Mouse (Mus musculus) liver, postnatal 0 days (tissue): ENCODE results near the gene Rubcn. TPM values are rescaled to one million over a fixed set of nuclear protein-coding genes. Genes with fewer than 3 reads are reported as not detected.
A peak's percentile ranks its signal among the peaks of the same experiment; 100 is the strongest.
"Not testable (repeated sequence)": the region's sequence is repeated elsewhere in the genome, so short reads cannot be mapped to it uniquely, and the experiment has no call there.

Experiments
- ATAC-seq: fragments of 200-750 bp; cut with Nextera tagmentation; 2 replicates; pipeline ENCODE4 v1.8.0; 2017; ENCODE audit warnings: mild to moderate bottlenecking, moderate library complexity
- DNase-seq: peaks from one replicate; pipeline ENCODE4 v3.0.0-alpha.2; 2016
- H3K27ac ChIP-seq: fragments of 300-500 bp; sonication (generic); 2 replicates; pipeline ENCODE4 v1.5.1; 2014; ENCODE audit warnings: antibody characterized with exemption, moderate library complexity, mild to moderate bottlenecking, low read depth
- H3K27me3 ChIP-seq: fragments of 300-500 bp; sonication (generic); 2 replicates; pipeline ENCODE4 v1.6.1; 2014; ENCODE audit warnings: low read length, control low read depth, mixed read lengths; ENCODE audit not compliant: insufficient read depth
- H3K36me3 ChIP-seq: fragments of 300-500 bp; sonication (generic); replicated peaks from 2 replicates; pipeline ENCODE4 v1.6.1; 2014; ENCODE audit warnings: mild to moderate bottlenecking, control low read depth, low read length, moderate library complexity, mixed read lengths; ENCODE audit not compliant: insufficient read depth
- H3K4me1 ChIP-seq: fragments of 300-500 bp; sonication (generic); 2 replicates; pipeline ENCODE4 v1.6.1; 2014; ENCODE audit warnings: antibody characterized with exemption, mild to moderate bottlenecking, control low read depth; ENCODE audit not compliant: insufficient read depth
- H3K4me2 ChIP-seq: fragments of 300-500 bp; sonication (generic); 2 replicates; pipeline ENCODE4 v1.6.1; 2014; ENCODE audit warnings: low read depth, mild to moderate bottlenecking, low read length, moderate library complexity, mixed read lengths
- H3K4me3 ChIP-seq: fragments of 300-500 bp; sonication (generic); 2 replicates; pipeline ENCODE4 v1.5.1; 2014; ENCODE audit warnings: low read depth, low read length
- H3K9ac ChIP-seq: fragments of 300-500 bp; sonication (generic); replicated peaks from 2 replicates; pipeline ENCODE4 v1.6.1; 2014; ENCODE audit warnings: mild to moderate bottlenecking, moderate library complexity
- H3K9me3 ChIP-seq: fragments of 300-500 bp; sonication (generic); 2 replicates; pipeline ENCODE4 v1.6.1; 2016; ENCODE audit warnings: mild to moderate bottlenecking, control low read depth, low read length, mixed read lengths
- CTCF ChIP-seq: sonication (generic); IDR thresholded peaks from 2 replicates; pipeline ENCODE4 v1.5.1; 2016; ENCODE audit warnings: antibody characterized with exemption, low read depth
- EP300 ChIP-seq: IDR thresholded peaks from 2 replicates; pipeline ENCODE4 v1.6.1; 2016; ENCODE audit warnings: antibody characterized with exemption, low read depth, mild to moderate bottlenecking
- WGBS: fragments of 180-500 bp; shearing (Covaris S2); extraction: QIAGEN DNeasy Blood & Tissue Kit; methylation state at CpG from one replicate; pipeline ENCODE4 v1.1.7; 2014; ENCODE audit not compliant: insufficient replicate concordance; 5-methylcytosine and 5-hydroxymethylcytosine counted together
- polyA plus RNA-seq: library from polyadenylated mRNA; unstranded; fragments of >200 nt; fragmentation: Nextera tagmentation; extraction: Ambion mirVana; gene quantifications from 2 replicates; pipeline ENCODE4 v1.2.1, GENCODE M21; 2015

The Rubcn gene
- polyA plus RNA-seq, 1 experiment from 2014 or later = 4.3 TPM

DNA sequence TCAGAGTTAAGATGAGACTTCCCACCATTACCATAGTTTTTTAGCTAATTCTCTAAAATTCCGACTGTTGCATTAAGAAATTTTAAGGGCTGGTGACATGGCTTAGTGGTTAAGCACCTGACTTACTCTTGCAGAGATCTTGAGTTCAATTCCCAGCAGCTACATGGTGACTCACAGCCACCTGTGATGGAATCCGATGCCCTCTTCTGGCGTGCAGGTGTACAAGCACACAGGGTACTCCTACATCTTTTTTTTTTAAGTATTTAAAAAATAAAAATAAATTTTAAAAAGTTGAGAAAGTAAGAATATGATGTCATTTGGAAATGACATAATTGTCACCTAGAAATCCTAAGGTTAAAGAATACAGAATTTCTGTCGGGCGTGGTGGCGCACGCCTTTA is 10.4 kb upstream of the Rubcn start:
- H3K27me3 ChIP-seq = no peaks in the 10 kb centered on the region
- no peaks in the 10 kb centered on the region for H3K4me1 ChIP-seq
- H3K4me2 ChIP-seq = no peak overlapping the region
- H3K9ac ChIP-seq = no peak overlapping the region
- H3K9me3 ChIP-seq = no peaks in the 10 kb centered on the region
- ATAC-seq = no peak
- no peak for TF ChIP-seq EP300
- peak; percentile 41; the same call in 1 of the 2 replicates for TF ChIP-seq CTCF
- no peak for DNase-seq
- no peak overlapping the region for H3K4me3 ChIP-seq
- peaks cover 21% of the 10 kb centered on the region for H3K36me3 ChIP-seq
- H3K27ac ChIP-seq = no peak overlapping the region
- 84% methylated on average over 7 of the region's 7 CpGs for WGBS

DNA sequence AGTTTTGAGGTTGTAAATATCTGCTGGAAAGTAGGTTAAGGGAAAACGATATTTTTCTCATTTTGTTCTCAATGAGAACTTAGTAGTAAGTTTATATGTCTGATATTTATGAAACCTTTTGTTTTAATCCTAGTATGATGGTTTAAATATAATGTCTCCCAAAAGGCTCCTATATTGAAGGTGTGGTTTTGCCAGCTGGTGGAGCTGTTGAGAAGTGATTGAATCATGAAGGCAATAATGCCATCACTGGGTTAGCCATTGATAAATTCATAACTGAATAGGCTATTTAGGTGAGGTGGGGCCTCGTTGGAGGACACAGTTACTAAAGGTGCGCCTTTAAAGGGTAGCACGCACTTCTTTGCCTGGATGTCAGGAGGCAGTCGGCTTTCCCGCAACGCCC is 4.0 kb upstream of the Rubcn start:
- WGBS = 82% methylated on average over 7 of the region's 7 CpGs

DNA sequence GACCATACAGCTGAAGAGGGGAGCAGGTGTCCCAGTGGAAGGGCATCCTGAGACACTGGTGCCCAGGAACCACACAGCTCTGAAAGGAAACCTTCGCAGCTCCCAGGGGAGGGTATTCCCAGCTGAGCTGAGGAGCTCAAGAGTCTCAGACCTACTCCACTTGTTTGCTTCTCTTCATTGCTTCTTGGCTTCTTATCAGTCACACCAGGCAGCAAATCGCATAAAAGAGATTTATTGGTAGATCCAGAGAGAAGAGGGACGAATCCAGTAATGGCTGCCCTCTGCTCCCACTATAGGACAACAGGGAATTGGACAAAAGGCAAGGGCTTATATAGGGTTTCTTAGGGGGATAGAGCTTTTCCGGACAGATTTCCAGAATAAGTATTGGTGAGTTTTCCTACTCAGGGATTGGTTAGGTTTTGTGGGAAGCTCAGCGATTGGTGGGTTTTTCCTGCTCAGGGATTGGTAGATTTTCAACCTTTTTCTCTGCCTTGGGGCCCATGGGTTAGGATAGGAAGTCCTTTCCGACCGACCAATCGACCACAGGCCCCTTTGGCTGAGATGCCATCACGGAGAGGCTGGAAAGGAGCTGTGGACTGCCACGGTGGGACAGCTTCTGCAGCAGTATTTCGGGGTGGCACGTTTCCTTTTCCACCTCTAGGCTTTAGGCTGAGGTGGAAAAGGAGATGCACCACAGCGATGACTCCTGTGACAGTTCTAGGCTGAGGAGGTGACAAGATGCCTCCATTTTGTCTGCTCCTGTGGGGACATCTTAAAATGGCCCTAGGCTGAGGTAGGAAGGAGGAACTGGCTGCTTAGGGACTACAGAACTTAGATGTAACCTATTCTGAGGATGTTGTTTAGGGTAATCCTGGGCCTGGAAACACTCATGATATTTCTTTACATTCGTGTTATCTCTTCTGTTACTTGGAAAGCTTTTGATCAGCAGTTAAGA is 1.7 kb upstream of the Rubcn start:
- H3K27me3 ChIP-seq = no peaks in the 10 kb centered on the region
- peak overlapping the region; percentile 2; the same call in 1 of the 2 replicates for H3K4me3 ChIP-seq
- peak overlapping the region; percentile 18; the same call in 1 of the 2 replicates for H3K9ac ChIP-seq
- no peak overlapping the region for H3K27ac ChIP-seq
- H3K4me2 ChIP-seq = peak overlapping the region; percentile 92
- peaks cover under 1% of the 10 kb centered on the region; the same call in 1 of the 2 replicates for H3K36me3 ChIP-seq
- no peak for ATAC-seq
- H3K4me1 ChIP-seq = peaks cover 16% of the 10 kb centered on the region
- WGBS = 80% methylated on average over 14 of the region's 14 CpGs
- TF ChIP-seq EP300 (no peak), CTCF (no peak)
- no peak for DNase-seq
- H3K9me3 ChIP-seq = no peaks in the 10 kb centered on the region

More for the DNA sequence above, 4.0 kb upstream of the Rubcn start:
- no peak overlapping the region for H3K4me3 ChIP-seq
- no peaks in the 10 kb centered on the region for H3K9me3 ChIP-seq
- ATAC-seq = no peak
- H3K36me3 ChIP-seq = peaks cover 8% of the 10 kb centered on the region; the same call in 1 of the 2 replicates
- no peak for DNase-seq
- H3K27me3 ChIP-seq = no peaks in the 10 kb centered on the region
- H3K4me2 ChIP-seq = no peak overlapping the region
- TF ChIP-seq CTCF = peak; percentile 30; the same call in 1 of the 2 replicates
- no peak for TF ChIP-seq EP300
- peaks cover 13% of the 10 kb centered on the region for H3K4me1 ChIP-seq
- no peak overlapping the region for H3K27ac ChIP-seq
- no peak overlapping the region for H3K9ac ChIP-seq

DNA sequence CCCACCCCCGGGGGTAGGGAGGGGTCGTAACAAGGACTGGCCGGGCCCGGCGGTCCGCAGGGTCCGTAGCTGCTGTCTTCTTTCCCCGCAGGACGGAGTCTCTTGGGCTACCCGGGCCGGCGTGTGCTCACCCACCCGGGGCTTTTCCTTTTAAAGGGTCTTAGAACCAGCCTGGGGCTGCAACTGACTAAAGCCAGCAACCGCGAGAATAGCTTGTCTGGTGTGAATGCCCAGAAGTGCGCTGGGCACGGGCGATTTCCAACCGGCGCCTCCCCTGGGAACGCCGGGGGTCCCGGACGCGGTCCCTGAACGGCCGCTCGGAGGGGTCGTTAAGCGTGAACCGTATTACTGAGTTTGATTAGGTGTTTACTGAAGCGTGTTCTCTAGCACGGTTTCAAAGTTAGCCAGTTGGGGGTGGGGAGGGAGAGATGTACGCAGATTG is 612 bp upstream of the Rubcn start:
- peak overlapping the region; percentile 87 for H3K9ac ChIP-seq
- no peaks in the 10 kb centered on the region for H3K36me3 ChIP-seq
- WGBS = under 1% methylated on average over 32 of the region's 34 CpGs
- H3K27ac ChIP-seq = peak overlapping the region; percentile 86
- ATAC-seq (no peak), DNase-seq (peak; percentile 32)
- H3K27me3 ChIP-seq = no peaks in the 10 kb centered on the region
- TF ChIP-seq EP300 (no peak), CTCF (no peak)
- peak overlapping the region; percentile 92 for H3K4me2 ChIP-seq
- peak overlapping the region; percentile 75 for H3K4me3 ChIP-seq
- H3K4me1 ChIP-seq = peaks cover 16% of the 10 kb centered on the region
- H3K9me3 ChIP-seq = no peaks in the 10 kb centered on the region

DNA sequence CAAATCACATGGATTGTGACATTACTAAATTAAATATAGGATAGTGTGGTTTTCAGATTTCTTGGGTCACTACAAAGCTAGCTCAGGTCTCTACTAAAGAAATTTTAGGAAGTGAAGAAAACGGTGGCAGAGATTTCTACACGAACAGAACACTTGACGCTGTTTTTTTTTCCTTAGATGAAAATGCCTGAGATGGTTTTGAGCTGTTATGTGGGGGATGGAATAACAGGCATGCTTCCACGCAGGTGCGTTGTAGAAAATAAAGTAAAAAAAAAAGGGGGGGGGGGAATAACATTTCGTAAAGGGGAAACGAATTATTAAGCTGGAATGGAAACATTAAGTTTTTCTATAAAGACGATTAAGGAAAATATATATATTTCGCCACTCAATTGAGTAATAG is 735 bp downstream of the Rubcn start:
- H3K27me3 ChIP-seq = no peaks in the 10 kb centered on the region
- WGBS = 18% methylated on average over 9 of the region's 9 CpGs
- H3K27ac ChIP-seq = peak overlapping the region; percentile 86
- ATAC-seq = no peak
- H3K9me3 ChIP-seq = no peaks in the 10 kb centered on the region
- no peaks in the 10 kb centered on the region for H3K36me3 ChIP-seq
- H3K4me2 ChIP-seq = peak overlapping the region; percentile 92
- peak overlapping the region; percentile 75 for H3K4me3 ChIP-seq
- peaks cover 14% of the 10 kb centered on the region for H3K4me1 ChIP-seq
- peak overlapping the region; percentile 87; the same call in 1 of the 2 replicates for H3K9ac ChIP-seq
- TF ChIP-seq EP300 = no peak
- TF ChIP-seq CTCF = no peak
- no peak for DNase-seq

DNA sequence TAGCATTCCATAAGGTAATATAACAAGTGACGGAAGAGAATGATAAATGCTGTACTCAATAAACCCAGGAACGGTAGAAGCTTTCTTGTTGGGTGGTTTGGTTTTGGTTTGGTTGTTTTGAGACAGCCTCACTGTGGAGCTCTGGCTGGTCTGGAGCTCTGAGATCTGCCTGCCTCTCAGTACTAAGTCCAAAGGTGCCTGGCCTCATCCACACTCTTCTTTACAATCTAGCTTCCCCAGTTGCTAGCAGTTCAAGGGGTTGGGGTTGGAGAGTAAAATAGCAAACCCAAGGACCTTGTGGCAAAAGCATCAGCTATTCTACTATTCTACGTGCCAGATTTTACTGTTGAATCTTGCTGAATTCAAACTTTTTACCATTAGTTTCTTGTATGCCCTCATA is 1.7 kb downstream of the Rubcn start:
- no peak for ATAC-seq
- peak overlapping the region; percentile 30 for H3K4me2 ChIP-seq

DNA sequence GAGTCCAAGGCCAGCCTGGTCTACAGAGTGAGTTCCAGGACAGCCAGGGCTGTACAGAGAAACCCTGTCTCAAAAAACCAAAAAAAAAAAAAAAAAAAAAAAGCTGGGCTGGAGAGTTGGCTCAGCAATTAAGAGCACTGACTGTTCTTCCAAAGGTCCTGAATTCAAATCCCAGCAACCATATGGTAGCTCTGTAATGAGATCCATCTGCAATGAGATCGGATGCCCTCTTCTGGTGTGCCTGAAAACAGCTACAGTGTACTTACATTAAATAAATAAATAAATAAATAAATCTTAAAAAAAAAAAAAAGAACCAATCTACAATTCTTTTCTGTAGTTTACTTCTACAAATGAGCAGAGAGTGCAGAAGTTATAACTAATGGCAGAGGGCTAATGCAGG is 2.3 kb downstream of the Rubcn start:
- ATAC-seq, H3K36me3 ChIP-seq, H3K4me3 ChIP-seq, H3K27ac ChIP-seq, H3K9ac ChIP-seq, H3K27me3 ChIP-seq, H3K9me3 ChIP-seq, DNase-seq: not testable (repeated sequence)
- Histone ChIP-seq H3K4me2 (peak overlapping the region; percentile 30; the same call in 1 of the 2 replicates), H3K4me1 (peaks cover 12% of the 10 kb centered on the region)
- WGBS = 57% methylated on average over 1 of the region's 1 CpGs

More for the DNA sequence above, 1.7 kb downstream of the Rubcn start:
- no peak for DNase-seq
- WGBS = 72% methylated on average over 3 of the region's 3 CpGs
- H3K27me3 ChIP-seq = no peaks in the 10 kb centered on the region
- no peaks in the 10 kb centered on the region for H3K36me3 ChIP-seq
- peak overlapping the region; percentile 60; the same call in 1 of the 2 replicates for H3K27ac ChIP-seq
- no peak overlapping the region for H3K4me3 ChIP-seq
- no peaks in the 10 kb centered on the region for H3K9me3 ChIP-seq
- TF ChIP-seq EP300 = no peak
- no peak for TF ChIP-seq CTCF
- H3K9ac ChIP-seq = no peak overlapping the region; the same call in 1 of the 2 replicates
- H3K4me1 ChIP-seq = peaks cover 12% of the 10 kb centered on the region
